Mouse (Mus musculus) lung, postnatal 0 days (tissue): ENCODE measurements around the gene Prkce.

ENCODE experiments used
- CTCF ChIP-seq: IDR thresholded peaks from 2 replicates; pipeline ENCODE4 v1.5.1; 2016; ENCODE audit warnings: antibody characterized with exemption, mild to moderate bottlenecking
- EP300 ChIP-seq: IDR thresholded peaks from 2 replicates; pipeline ENCODE4 v1.6.1; 2016; ENCODE audit warnings: antibody characterized with exemption, mild to moderate bottlenecking, control low read depth

DNA sequence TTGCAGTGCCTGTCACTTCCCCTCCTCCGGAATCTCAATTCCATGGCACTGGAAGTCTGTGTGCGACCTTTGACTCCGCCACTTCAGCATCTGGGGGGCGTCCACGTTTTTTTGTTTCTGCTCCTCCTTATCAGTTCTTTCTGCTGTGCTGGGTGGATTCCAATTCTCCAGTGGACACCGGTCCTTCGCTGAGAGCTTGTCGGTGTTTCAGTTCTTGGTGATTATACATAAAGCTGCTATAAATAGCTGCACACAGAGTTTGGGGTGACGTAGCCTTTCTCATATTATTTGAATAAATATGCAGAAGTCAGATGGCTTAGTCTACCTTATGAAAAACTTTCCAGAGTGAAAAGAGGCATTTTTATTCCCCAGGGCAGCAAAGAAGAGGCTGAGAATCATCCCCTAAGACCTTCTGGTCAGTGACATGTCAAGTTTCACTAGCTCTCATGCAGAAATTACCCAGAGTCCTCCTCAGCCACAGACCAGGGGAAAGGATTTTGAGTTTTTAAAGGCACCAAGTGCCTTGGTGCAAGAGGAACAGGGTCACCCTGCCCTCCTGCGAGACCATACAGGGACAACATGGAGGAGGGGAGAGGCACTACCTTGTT lies 299.8 kb downstream of the Prkce start:
- TF ChIP-seq CTCF (no peak), EP300 (no peak)
